Mouse (Mus musculus) right cerebral cortex, adult 2 months (tissue): Measurements from ENCODE around the gene Ms4a15.

Experiments used
- DNase-seq, 2 experiments: peaks; one replicate each; pipeline ENCODE4 v3.0.0; 2021 to 2022; ENCODE audit warnings: low spot score in 2 of 2

Gene Ms4a15

DNA sequence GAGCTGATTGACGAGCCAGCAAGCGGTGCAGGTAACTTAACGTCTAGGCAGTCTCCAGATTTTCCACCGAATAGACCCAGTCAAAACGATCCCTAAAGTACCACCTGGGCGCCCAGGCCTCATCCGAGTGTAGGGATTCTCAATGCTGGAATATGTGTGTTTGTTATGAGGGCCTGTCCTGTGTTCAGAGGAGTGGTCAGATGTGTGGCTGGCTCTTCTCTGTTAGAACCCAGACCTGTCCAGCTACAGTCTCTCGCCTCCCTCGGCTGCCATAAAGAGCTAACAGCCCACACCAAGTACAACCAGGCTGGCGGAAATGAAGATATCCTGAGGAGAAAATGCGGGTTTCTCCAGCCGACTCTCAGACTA, 33.1 kb downstream of the Ms4a15 start:
- no peak for DNase-seq

- DNase-seq = peak; percentile 42 to 67
Measured at GRCm38 (mm10) chr19:10959085-10959977, 33.7 kb downstream of the Ms4a15 start.

GRCm38 (mm10) chr19:10952021-10952939, 40.8 kb downstream of the Ms4a15 start:
- DNase-seq = peak; percentile 52 to 54

- no peak for DNase-seq
Measured at GRCm38 (mm10) chr19:10949558-10949957, 43.5 kb downstream of the Ms4a15 start.

GRCm38 (mm10) chr19:10949112-10949511, 43.9 kb downstream of the Ms4a15 start, which contains the start of gene Ccdc86:
Gene Ccdc86 (minus strand): TSS chr19:10949266.
- DNase-seq = peak; percentile 97 to 98

- DNase-seq = no peak
Measured at GRCm38 (mm10) chr19:10948416-10948815, 44.6 kb downstream of the Ms4a15 start.

- DNase-seq = no peak
Measured at GRCm38 (mm10) chr19:10947219-10947618, 45.8 kb downstream of the Ms4a15 start.

- no peak for DNase-seq
Measured at GRCm38 (mm10) chr19:10946506-10946905, 46.5 kb downstream of the Ms4a15 start.

- DNase-seq = no peak
Measured at GRCm38 (mm10) chr19:10943955-10944354, 49.1 kb downstream of the Ms4a15 start.

DNA sequence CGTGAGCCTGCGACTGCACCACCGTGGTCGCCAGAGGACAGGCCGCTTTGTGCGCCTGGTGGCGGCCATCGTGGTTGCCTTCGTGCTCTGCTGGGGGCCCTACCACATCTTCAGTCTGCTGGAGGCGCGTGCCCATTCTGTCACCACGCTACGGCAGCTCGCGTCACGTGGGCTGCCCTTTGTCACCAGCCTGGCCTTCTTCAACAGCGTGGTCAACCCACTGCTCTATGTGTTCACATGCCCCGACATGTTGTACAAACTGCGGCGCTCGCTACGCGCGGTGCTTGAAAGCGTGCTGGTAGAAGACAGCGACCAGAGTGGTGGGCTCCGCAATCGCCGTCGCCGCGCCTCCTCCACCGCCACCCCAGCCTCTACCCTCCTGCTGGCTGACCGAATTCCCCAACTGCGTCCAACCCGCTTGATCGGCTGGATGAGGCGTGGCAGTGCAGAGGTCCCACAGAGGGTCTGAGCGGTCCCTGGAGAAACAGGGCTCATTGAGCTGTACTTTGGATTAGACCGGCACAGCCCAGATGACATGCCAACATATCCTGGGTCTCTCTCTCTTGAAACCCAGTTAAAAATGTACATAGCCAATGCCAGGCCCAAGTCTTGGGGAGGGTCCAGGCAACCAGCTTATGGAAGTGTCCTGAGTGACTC, 52.1 kb downstream of the Ms4a15 start:
- peak in 1 of 2 experiments; percentile 15 for DNase-seq

DNA sequence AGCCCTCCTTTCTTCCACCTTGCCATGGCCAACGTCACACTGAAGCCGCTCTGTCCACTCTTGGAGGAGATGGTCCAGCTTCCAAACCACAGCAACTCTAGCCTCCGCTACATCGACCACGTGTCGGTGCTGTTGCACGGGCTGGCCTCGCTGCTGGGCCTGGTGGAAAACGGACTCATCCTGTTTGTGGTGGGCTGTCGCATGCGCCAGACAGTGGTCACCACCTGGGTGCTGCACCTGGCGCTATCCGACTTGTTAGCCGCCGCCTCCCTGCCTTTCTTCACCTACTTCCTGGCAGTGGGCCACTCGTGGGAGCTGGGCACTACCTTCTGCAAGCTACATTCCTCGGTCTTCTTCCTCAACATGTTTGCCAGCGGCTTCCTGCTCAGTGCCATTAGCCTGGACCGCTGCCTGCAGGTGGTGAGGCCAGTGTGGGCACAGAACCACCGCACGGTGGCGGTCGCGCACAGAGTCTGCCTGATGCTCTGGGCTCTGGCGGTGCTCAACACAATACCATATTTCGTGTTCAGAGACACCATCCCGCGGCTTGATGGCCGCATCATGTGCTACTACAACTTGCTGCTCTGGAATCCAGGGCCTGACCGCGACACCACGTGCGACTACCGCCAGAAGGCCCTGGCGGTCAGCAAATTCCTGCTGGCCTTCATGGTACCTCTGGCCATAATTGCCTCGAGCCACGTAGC, 52.8 kb downstream of the Ms4a15 start:
- DNase-seq = peak; percentile 77 to 80

GRCm38 (mm10) chr19:10938771-10939170, 54.3 kb downstream of the Ms4a15 start:
- no peak for DNase-seq

- DNase-seq = no peak
Measured at GRCm38 (mm10) chr19:10937110-10937563, 55.9 kb downstream of the Ms4a15 start, which contains the start of gene Ptgdr2. Gene Ptgdr2 (plus strand): TSS chr19:10937160.

- DNase-seq = no peak
Measured at GRCm38 (mm10) chr19:10936077-10936476, 57.0 kb downstream of the Ms4a15 start.

DNA sequence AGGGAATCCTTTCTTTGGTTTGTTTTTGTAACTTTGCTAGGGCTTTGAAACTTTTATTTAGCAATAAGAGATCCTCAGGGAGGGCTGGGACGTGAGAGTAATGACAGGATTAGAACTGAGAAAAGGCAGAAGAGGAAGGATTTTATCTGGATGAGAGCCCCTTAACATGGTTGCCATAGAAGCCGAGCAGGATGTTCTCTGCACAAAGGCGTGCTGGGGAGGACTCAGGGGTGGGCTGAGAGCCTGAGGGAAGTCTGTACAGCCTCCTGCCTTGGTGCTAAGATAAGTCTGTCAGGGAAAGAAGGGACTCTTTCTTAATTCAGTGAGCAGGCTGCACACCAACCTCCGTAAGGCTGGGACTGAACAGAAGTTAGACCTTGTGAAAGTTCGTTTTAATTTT, 58.0 kb downstream of the Ms4a15 start:
- no peak for DNase-seq

- no peak for DNase-seq
Measured at GRCm38 (mm10) chr19:10930641-10931040, 62.4 kb downstream of the Ms4a15 start.
